Mouse (Mus musculus): ENCODE data around the gene Tecr.

DNA sequence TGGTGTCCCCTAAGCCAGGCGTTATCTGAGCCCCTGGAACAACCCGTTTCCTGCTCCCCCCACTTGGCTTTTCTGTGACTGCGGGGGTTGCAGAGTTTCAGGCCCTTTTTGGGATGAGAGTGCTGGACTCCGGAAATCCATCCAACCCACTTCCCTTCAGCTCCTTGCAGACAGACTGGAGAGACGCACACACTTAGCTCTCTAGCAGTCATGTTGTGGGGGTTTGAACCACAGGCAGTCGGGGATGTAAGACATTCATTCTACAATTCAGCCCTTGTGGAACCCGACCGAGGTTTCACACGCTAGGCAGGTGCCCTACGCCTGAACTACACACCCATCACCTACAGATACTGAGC lies 45.9 kb upstream of the Tecr start:
- TF ChIP-seq GATA1 (IDR thresholded peaks at IDR 0.05; ENCODE audit: borderline replicate concordance, low read length): no peak
- TF ChIP-seq FLI1 (IDR thresholded peaks at IDR 0.05; ENCODE audit: low read length): no peak
